Mouse (Mus musculus): ENCODE results near the gene Sart1.

Sart1 gene

GRCm38 (mm10) chr19:5388588-5389242, at the start of gene Sart1:
Gene Sart1, minus strand, starts transcription at chr19:5388703.
- in situ Hi-C loops (cut with MboI; ENCODE audit: low sequenced_read_pairs) = no loop called here

- in situ Hi-C loops (cut with MboI; ENCODE audit: low sequenced_read_pairs) = no loop called here
Measured at GRCm38 (mm10) chr19:5433951-5434350, 45.4 kb upstream of the Sart1 start.

- in situ Hi-C loops (cut with MboI; ENCODE audit: low sequenced_read_pairs) = no loop called here
Measured at GRCm38 (mm10) chr19:5432992-5433852, 44.7 kb upstream of the Sart1 start.

GRCm38 (mm10) chr19:5431911-5432464, 43.5 kb upstream of the Sart1 start:
- in situ Hi-C loops (cut with MboI; ENCODE audit: low sequenced_read_pairs) = no loop called here

GRCm38 (mm10) chr19:5430408-5430807, 41.9 kb upstream of the Sart1 start:
- in situ Hi-C loops (cut with MboI; ENCODE audit: low sequenced_read_pairs) = no loop called here

GRCm38 (mm10) chr19:5429806-5430205, 41.3 kb upstream of the Sart1 start:
- in situ Hi-C loops (cut with MboI; ENCODE audit: low sequenced_read_pairs) = no loop called here

- in situ Hi-C loops (cut with MboI; ENCODE audit: low sequenced_read_pairs) = no loop called here
Measured at GRCm38 (mm10) chr19:5429219-5429618, 40.7 kb upstream of the Sart1 start.

GRCm38 (mm10) chr19:5428083-5428482, 39.6 kb upstream of the Sart1 start:
- in situ Hi-C loops (cut with MboI; ENCODE audit: low sequenced_read_pairs) = no loop called here

- in situ Hi-C loops (cut with MboI; ENCODE audit: low sequenced_read_pairs) = no loop called here
Measured at GRCm38 (mm10) chr19:5426640-5427290, 38.3 kb upstream of the Sart1 start.

- in situ Hi-C loops (cut with MboI; ENCODE audit: low sequenced_read_pairs) = no loop called here
Measured at GRCm38 (mm10) chr19:5425906-5426565, 37.5 kb upstream of the Sart1 start.

- in situ Hi-C loops (cut with MboI; ENCODE audit: low sequenced_read_pairs) = no loop called here
Measured at GRCm38 (mm10) chr19:5424782-5425741, 36.6 kb upstream of the Sart1 start, which contains the start of the genes Drap1 and AI837181. Gene Drap1, minus strand, starts transcription at chr19:5424979. Gene AI837181, plus strand, starts transcription at chr19:5425144.

GRCm38 (mm10) chr19:5424092-5424781, 35.7 kb upstream of the Sart1 start:
- in situ Hi-C loops (cut with MboI; ENCODE audit: low sequenced_read_pairs) = no loop called here

GRCm38 (mm10) chr19:5423561-5423960, 35.1 kb upstream of the Sart1 start:
- in situ Hi-C loops (cut with MboI; ENCODE audit: low sequenced_read_pairs) = no loop called here

GRCm38 (mm10) chr19:5422895-5423443, 34.5 kb upstream of the Sart1 start:
- in situ Hi-C loops (cut with MboI; ENCODE audit: low sequenced_read_pairs) = no loop called here

GRCm38 (mm10) chr19:5422267-5422666, 33.8 kb upstream of the Sart1 start:
- in situ Hi-C loops (cut with MboI; ENCODE audit: low sequenced_read_pairs) = no loop called here

- in situ Hi-C loops (cut with MboI; ENCODE audit: low sequenced_read_pairs) = no loop called here
Measured at GRCm38 (mm10) chr19:5421784-5422183, 33.3 kb upstream of the Sart1 start.

GRCm38 (mm10) chr19:5420579-5420978, 32.1 kb upstream of the Sart1 start:
- in situ Hi-C loops (cut with MboI; ENCODE audit: low sequenced_read_pairs) = no loop called here

- in situ Hi-C loops (cut with MboI; ENCODE audit: low sequenced_read_pairs) = no loop called here
Measured at GRCm38 (mm10) chr19:5419630-5420029, 31.1 kb upstream of the Sart1 start.
